Mouse (Mus musculus) midbrain, embryonic 10.5 days (tissue): ENCODE results near the gene Trim65. TPM values are rescaled to one million over a fixed set of nuclear protein-coding genes. Genes with fewer than 3 reads are reported as not detected.
A peak's percentile ranks its signal among the peaks of the same experiment; 100 is the strongest.

Source experiments
- DNase-seq: peaks from one replicate; pipeline ENCODE4 v3.0.0-alpha.2; 2017; ENCODE audit warnings: low spot score
- H3K27ac ChIP-seq: fragments of 300-500 bp; sonication (generic); replicated peaks from 2 replicates; pipeline ENCODE4 v1.5.1; 2016; ENCODE audit warnings: mild to moderate bottlenecking
- H3K27me3 ChIP-seq: fragments of 300-500 bp; sonication (generic); 2 replicates; pipeline ENCODE4 v1.6.1; 2016; ENCODE audit warnings: low read depth, mild to moderate bottlenecking; ENCODE audit not compliant: poor library complexity, severe bottlenecking
- H3K36me3 ChIP-seq: fragments of 300-500 bp; sonication (generic); 2 replicates; pipeline ENCODE4 v1.6.1; 2016; ENCODE audit warnings: mild to moderate bottlenecking, moderate library complexity
- H3K4me1 ChIP-seq: fragments of 300-500 bp; sonication (generic); 2 replicates; pipeline ENCODE4 v1.6.1; 2016
- H3K4me3 ChIP-seq: fragments of 300-500 bp; sonication (generic); 2 replicates; pipeline ENCODE4 v1.5.1; 2016; ENCODE audit warnings: mild to moderate bottlenecking, moderate library complexity
- H3K9me3 ChIP-seq: fragments of 300-500 bp; sonication (generic); replicated peaks from 2 replicates; pipeline ENCODE4 v1.6.1; 2016; ENCODE audit warnings: mild to moderate bottlenecking
- WGBS: fragments of 180-500 bp; shearing (Covaris S2); methylation state at CpG from one replicate; pipeline ENCODE4 v1.1.7; 2016; 5-methylcytosine and 5-hydroxymethylcytosine counted together
- polyA plus RNA-seq: library from polyadenylated mRNA; unstranded; fragments of >200 nt; fragmentation: Nextera tagmentation; extraction: Ambion mirVana; gene quantifications from 2 replicates; pipeline ENCODE4 v1.2.1, GENCODE M21; 2016

Gene Trim65
- polyA plus RNA-seq, 1 experiment from 2014 or later, result 1.4 TPM

- Histone ChIP-seq H3K4me3 (no peak overlapping the region), H3K9me3 (no peaks in the 10 kb centered on the region), H3K36me3 (no peaks in the 10 kb centered on the region), H3K27me3 (peaks cover 66% of the 10 kb centered on the region), H3K27ac (no peak overlapping the region), H3K4me1 (peaks cover 43% of the 10 kb centered on the region)
- WGBS, result 75% methylated on average over 4 of the region's 4 CpGs
- DNase-seq, result no peak
These were observed 19.9 kb downstream of the Trim65 start for GRCm38 (mm10) chr11:116111067-116111466.

- Histone ChIP-seq H3K36me3 (no peaks in the 10 kb centered on the region), H3K4me3 (peak overlapping the region; percentile 46), H3K27ac (no peak overlapping the region), H3K4me1 (peaks cover 47% of the 10 kb centered on the region), H3K27me3 (peaks cover 71% of the 10 kb centered on the region), H3K9me3 (no peaks in the 10 kb centered on the region)
- 31% methylated on average over 10 of the region's 10 CpGs for WGBS
- DNase-seq, result no peak
These were observed 20.4 kb downstream of the Trim65 start for GRCm38 (mm10) chr11:116110540-116110939.

GRCm38 (mm10) chr11:116110131-116110530 is 20.8 kb downstream of the Trim65 start:
- peak overlapping the region; percentile 52; the same call in 1 of the 2 replicates for H3K27ac ChIP-seq
- peaks cover 75% of the 10 kb centered on the region for H3K27me3 ChIP-seq
- peak overlapping the region; percentile 46 for H3K4me3 ChIP-seq
- no peak for DNase-seq
- no peaks in the 10 kb centered on the region for H3K9me3 ChIP-seq
- WGBS, result 1% methylated on average over 35 of the region's 35 CpGs
- peaks cover 47% of the 10 kb centered on the region for H3K4me1 ChIP-seq
- H3K36me3 ChIP-seq, result no peaks in the 10 kb centered on the region

GRCm38 (mm10) chr11:116109441-116110081 is 21.4 kb downstream of the Trim65 start:
- Histone ChIP-seq H3K27ac (peak overlapping the region; percentile 52), H3K36me3 (no peaks in the 10 kb centered on the region), H3K4me3 (peak overlapping the region; percentile 46), H3K27me3 (peaks cover 81% of the 10 kb centered on the region), H3K9me3 (no peaks in the 10 kb centered on the region), H3K4me1 (peaks cover 49% of the 10 kb centered on the region)
- 3% methylated on average over 70 of the region's 70 CpGs for WGBS
- no peak for DNase-seq

- H3K4me3 ChIP-seq, result peak overlapping the region; percentile 46
- 4% methylated on average over 23 of the region's 23 CpGs for WGBS
- H3K36me3 ChIP-seq, result no peaks in the 10 kb centered on the region
- peaks cover 91% of the 10 kb centered on the region for H3K27me3 ChIP-seq
- H3K9me3 ChIP-seq, result no peaks in the 10 kb centered on the region
- peaks cover 58% of the 10 kb centered on the region for H3K4me1 ChIP-seq
- H3K27ac ChIP-seq, result no peak overlapping the region
- no peak for DNase-seq
These were observed 22.3 kb downstream of the Trim65 start for GRCm38 (mm10) chr11:116108464-116109137.

- 8% methylated on average over 19 of the region's 19 CpGs for WGBS
- H3K27me3 ChIP-seq, result peaks cover 95% of the 10 kb centered on the region
These were observed 23.1 kb downstream of the Trim65 start for GRCm38 (mm10) chr11:116107777-116108285.

GRCm38 (mm10) chr11:116106963-116107776 is 23.8 kb downstream of the Trim65 start:
- Histone ChIP-seq H3K36me3 (no peaks in the 10 kb centered on the region), H3K27ac (peak overlapping the region; percentile 9; the same call in 1 of the 2 replicates), H3K4me3 (peak overlapping the region; percentile 40), H3K9me3 (no peaks in the 10 kb centered on the region), H3K27me3 (peaks cover 90% of the 10 kb centered on the region), H3K4me1 (peaks cover 69% of the 10 kb centered on the region)
- WGBS, result 16% methylated on average over 13 of the region's 14 CpGs
- no peak for DNase-seq

More at GRCm38 (mm10) chr11:116107777-116108285, 23.1 kb downstream of the Trim65 start:
- H3K4me3 ChIP-seq, result peak overlapping the region; percentile 40
- no peaks in the 10 kb centered on the region for H3K9me3 ChIP-seq
- peaks cover 65% of the 10 kb centered on the region for H3K4me1 ChIP-seq
- DNase-seq, result no peak
- no peaks in the 10 kb centered on the region for H3K36me3 ChIP-seq
- peak overlapping the region; percentile 9; the same call in 1 of the 2 replicates for H3K27ac ChIP-seq

GRCm38 (mm10) chr11:116106154-116106962 is 24.6 kb downstream of the Trim65 start:
- 26% methylated on average over 32 of the region's 32 CpGs for WGBS
- Histone ChIP-seq H3K4me3 (peak overlapping the region; percentile 40), H3K9me3 (no peaks in the 10 kb centered on the region), H3K36me3 (no peaks in the 10 kb centered on the region), H3K27ac (peak overlapping the region; percentile 69), H3K4me1 (peaks cover 77% of the 10 kb centered on the region), H3K27me3 (peaks cover 82% of the 10 kb centered on the region)
- DNase-seq, result peak; percentile 51

GRCm38 (mm10) chr11:116105065-116105464 is 25.9 kb downstream of the Trim65 start:
- H3K27me3 ChIP-seq, result peaks cover 69% of the 10 kb centered on the region
- no peaks in the 10 kb centered on the region for H3K36me3 ChIP-seq
- 98% methylated on average over 2 of the region's 2 CpGs for WGBS
- H3K4me1 ChIP-seq, result peaks cover 77% of the 10 kb centered on the region
- H3K4me3 ChIP-seq, result no peak overlapping the region
- DNase-seq, result no peak
- H3K27ac ChIP-seq, result peak overlapping the region; percentile 69; the same call in 1 of the 2 replicates
- no peaks in the 10 kb centered on the region for H3K9me3 ChIP-seq

- H3K4me1 ChIP-seq, result peaks cover 68% of the 10 kb centered on the region
- no peaks in the 10 kb centered on the region for H3K36me3 ChIP-seq
- H3K4me3 ChIP-seq, result no peak overlapping the region
- no peaks in the 10 kb centered on the region for H3K9me3 ChIP-seq
- WGBS, result 52% methylated on average over 14 of the region's 14 CpGs
- peak; percentile 51 for DNase-seq
- H3K27me3 ChIP-seq, result peaks cover 59% of the 10 kb centered on the region
- peak overlapping the region; percentile 72 for H3K27ac ChIP-seq
These were observed 26.8 kb downstream of the Trim65 start for GRCm38 (mm10) chr11:116104006-116104646.

GRCm38 (mm10) chr11:116103572-116103971 is 27.4 kb downstream of the Trim65 start:
- DNase-seq, result no peak
- Histone ChIP-seq H3K27me3 (peaks cover 54% of the 10 kb centered on the region), H3K27ac (peak overlapping the region; percentile 72), H3K36me3 (no peaks in the 10 kb centered on the region), H3K4me3 (no peak overlapping the region), H3K9me3 (no peaks in the 10 kb centered on the region), H3K4me1 (peaks cover 65% of the 10 kb centered on the region)
- WGBS, result 89% methylated on average over 11 of the region's 12 CpGs
